ENCODE assay signal across 8 mouse cellular contexts in genomic region chr10:77509403-77510187, GRCm38 (mm10). TPM values are rescaled to one million over a fixed set of nuclear protein-coding genes. Genes with fewer than 3 reads are reported as not detected.
A peak's percentile ranks its signal among the peaks of the same experiment; 100 is the strongest.
DNase-seq lines count a peak whose midpoint lies in the region; ATAC-seq and TF ChIP-seq lines count a peak whose summit lies in the region.

No protein-coding gene starts in this region.

- peaks cover 19% of the 10 kb centered on the region; the same call in 1 of the 2 replicates for H3K36me3 ChIP-seq in hindbrain, embryonic 16.5 days (ENCODE audit: control insufficient read depth, insufficient read depth, low read length)

- H3K27ac ChIP-seq in gastrocnemius, adult 2 months, result peak overlapping the region; percentile 56
- peak overlapping the region; percentile 62 for H3K27ac ChIP-seq in hindbrain, embryonic 16.5 days (ENCODE audit: low read depth, low read length)

- no peaks in the 10 kb centered on the region for H3K9me3 ChIP-seq in hindbrain, embryonic 16.5 days (ENCODE audit: control insufficient read depth, low read length)

- H3K4me2 ChIP-seq in hindbrain, embryonic 16.5 days (ENCODE audit: low read length), result no peak overlapping the region; the same call in 1 of the 2 replicates

- peak; percentile 90 for DNase-seq in ZHBTc4 (ENCODE audit: low read depth, low spot score)
- DNase-seq in cerebellum, postnatal 36 days, result peak; percentile 93
- DNase-seq in gastrocnemius, adult 2 months, result peak; percentile 91
- peak; percentile 78 to 85 for DNase-seq in left cerebral cortex, postnatal 14 days (ENCODE audit: low spot score in 2 of 2)
- peak; percentile 95 for DNase-seq in right cerebral cortex, postnatal 4 days
- peak; percentile 88 for DNase-seq in yolk sac, embryonic 10.5 days (ENCODE audit: low spot score)

- intact Hi-C loops in gastrocnemius, adult 2 months (cut with DNase I), result loop anchor here (1.0 to 10.0 kb wide), 5 partner anchors 75 to 375 kb away; partner anchors contain the start of gene Adarb1
- intact Hi-C loops in left cerebral cortex, postnatal 14 days (cut with DNase I), result loop anchor here (2.0 to 5.0 kb wide), 3 partner anchors 97 to 227 kb away; no protein-coding TSS in a partner anchor

- peaks cover 12% of the 10 kb centered on the region for H3K4me1 ChIP-seq in hindbrain, embryonic 16.5 days (ENCODE audit: control insufficient read depth, insufficient read depth, low read depth, low read length)

- TF ChIP-seq CTCF in gastrocnemius, adult 2 months (IDR thresholded peaks at IDR 0.05), result peak; percentile 97

- WGBS in hindbrain, embryonic 16.5 days, result 49% methylated on average over 12 of the region's 12 CpGs

- H3K4me3 ChIP-seq in gastrocnemius, adult 2 months, result no peak overlapping the region
- no peak overlapping the region for H3K4me3 ChIP-seq in hindbrain, embryonic 16.5 days (ENCODE audit: low read length)

- H3K9ac ChIP-seq in hindbrain, embryonic 16.5 days (ENCODE audit: low read depth, low read length), result peak overlapping the region; percentile 33; the same call in 1 of the 2 replicates

- ATAC-seq in hindbrain, embryonic 16.5 days, result peak; percentile 83
- peak; percentile 73 for ATAC-seq in megakaryocyte-erythroid progenitor cell, adult 5-6 weeks (replicated peaks; ENCODE audit: low FRiP score, low TSS enrichment, poor library complexity, severe bottlenecking)

- no peaks in the 10 kb centered on the region for H3K27me3 ChIP-seq in hindbrain, embryonic 16.5 days (replicated peaks; ENCODE audit: control insufficient read depth, insufficient read depth, low read length)

RNA-seq across cellular contexts. Expression of gene Fam207a, which starts 6.0 kb away (rescaled TPM):
- 1 to 10 TPM; 5.4 to 8.4 TPM for total RNA-seq in gastrocnemius, adult 2 months (2021)
- polyA plus RNA-seq in hindbrain, embryonic 16.5 days (2015; fragmentation: Nextera tagmentation; extraction: Ambion mirVana), result 43.5 and 43.8 TPM in 2 replicates
- 10 to 100 TPM; 32.2 to 33.4 TPM for total RNA-seq in left cerebral cortex, postnatal 14 days (2021)
- 19.8 and 20.0 TPM in 2 replicates for total RNA-seq in megakaryocyte-erythroid progenitor cell, adult 5-6 weeks (2014; fragmentation: Nextera tagmentation)
- total RNA-seq in megakaryocyte-erythroid progenitor cell, adult 5-6 weeks (2017), result 28.5 and 30.5 TPM in 2 replicates

RNA-seq across cellular contexts. Expression of gene Itgb2, which starts 20.5 kb away (rescaled TPM):
- total RNA-seq in gastrocnemius, adult 2 months (2021), result 1 to 10 TPM in 1 of 2 experiments, under 1 TPM in 1; 0.92 to 1.8 TPM
- polyA plus RNA-seq in hindbrain, embryonic 16.5 days (2015; fragmentation: Nextera tagmentation; extraction: Ambion mirVana), result 0.92 and 1.1 TPM in 2 replicates
- 1 to 10 TPM; 3.1 to 3.2 TPM for total RNA-seq in left cerebral cortex, postnatal 14 days (2021)
- total RNA-seq in megakaryocyte-erythroid progenitor cell, adult 5-6 weeks (2014; fragmentation: Nextera tagmentation), result 10.4 and 26.2 TPM in 2 replicates
- 13.2 and 14.2 TPM in 2 replicates for total RNA-seq in megakaryocyte-erythroid progenitor cell, adult 5-6 weeks (2017)
